Mouse (Mus musculus) brain, embryonic 14.5 days (tissue): ENCODE data around the gene Siae.

Experiments used
- CTCF ChIP-seq: fragments of 200-500 bp; IDR thresholded peaks from 2 replicates; pipeline ENCODE4 v1.5.1; 2012; ENCODE audit warnings: inconsistent platforms, mild to moderate bottlenecking, moderate library complexity, borderline replicate concordance; ENCODE audit not compliant: insufficient read depth, insufficient read length; ENCODE audit errors: extremely low read depth
- POLR2A ChIP-seq: fragments of 200-500 bp; IDR thresholded peaks from 2 replicates; pipeline ENCODE4 v1.6.1; 2012; ENCODE audit warnings: mild to moderate bottlenecking, inconsistent platforms, borderline replicate concordance; ENCODE audit not compliant: poor library complexity, insufficient read depth, insufficient read length, severe bottlenecking; ENCODE audit errors: extremely low read depth

- TF ChIP-seq CTCF: no peak
- TF ChIP-seq POLR2A: no peak
These were observed 58.8 kb downstream of the Siae start for GRCm38 (mm10) chr9:37614316-37614715.
